In genomic region chr13:109407371-109407770, GRCm38 (mm10) we compare ENCODE assay signal across 23 mouse cellular contexts.
A peak's percentile ranks its signal among the peaks of the same experiment; 100 is the strongest.
DNase-seq lines count a peak whose midpoint lies in the region; ATAC-seq and TF ChIP-seq lines count a peak whose summit lies in the region.
"Had no signal": no experiment of that assay in that cellular context is flagged by ENCODE, and none has a peak within 500 bp of the region (broad histone marks: within the 10 kb centered on the region; RNA-seq: fewer than 3 reads in every experiment).

No protein-coding gene starts in this region.

- no peaks in the 10 kb centered on the region for H3K27me3 ChIP-seq in forebrain, embryonic 10.5 days (ENCODE audit: poor library complexity, severe bottlenecking)
- no peaks in the 10 kb centered on the region for H3K27me3 ChIP-seq in forebrain, embryonic 12.5 days
- no peaks in the 10 kb centered on the region for H3K27me3 ChIP-seq in liver, postnatal 0 days (ENCODE audit: insufficient read depth, low read length)
- H3K27me3 ChIP-seq: embryonic facial prominence, embryonic 15.5 days; heart, embryonic 12.5 days; hindbrain, embryonic 13.5 days; Patski had no signal

- no peak for DNase-seq in cerebellum, adult 8-10 months
- DNase-seq in forebrain, embryonic 10.5 days (ENCODE audit: extremely low spot score, low spot score) = no peak
- DNase-seq in ES-CJ7 (ENCODE audit: low read depth, low spot score) = peak; percentile 24
- peak; percentile 40 for DNase-seq in brain, adult 2 months (ENCODE audit: low read depth, low spot score)
- DNase-seq in liver, postnatal 0 days = no peak
- DNase-seq: adrenal gland, adult 8-10 months; adrenal gland, postnatal 36 days; B cell, adult 2 months; embryo, embryonic 11 days; gastrocnemius, adult 2 months; gastrocnemius, postnatal 25 days; heart, postnatal 36 days; kidney, adult 11 months; kidney, adult 9 months had no signal

- no peaks in the 10 kb centered on the region for H3K36me3 ChIP-seq in forebrain, embryonic 10.5 days (replicated peaks)
- no peaks in the 10 kb centered on the region for H3K36me3 ChIP-seq in forebrain, embryonic 12.5 days (replicated peaks)
- H3K36me3 ChIP-seq in liver, postnatal 0 days (replicated peaks; ENCODE audit: insufficient read depth, low read length) = no peaks in the 10 kb centered on the region
- H3K36me3 ChIP-seq: embryonic facial prominence, embryonic 15.5 days; heart, embryonic 12.5 days; hindbrain, embryonic 13.5 days had no signal

- peaks cover 10% of the 10 kb centered on the region for H3K4me1 ChIP-seq in forebrain, embryonic 10.5 days
- no peaks in the 10 kb centered on the region for H3K4me1 ChIP-seq in forebrain, embryonic 12.5 days
- H3K4me1 ChIP-seq in liver, postnatal 0 days (ENCODE audit: insufficient read depth) = no peaks in the 10 kb centered on the region
- H3K4me1 ChIP-seq: embryonic facial prominence, embryonic 15.5 days; heart, embryonic 12.5 days; hindbrain, embryonic 13.5 days had no signal

- no peak overlapping the region for H3K4me3 ChIP-seq in forebrain, embryonic 10.5 days
- H3K4me3 ChIP-seq in forebrain, embryonic 12.5 days (replicated peaks) = no peak overlapping the region
- no peak overlapping the region for H3K4me3 ChIP-seq in liver, postnatal 0 days (ENCODE audit: low read depth, low read length)
- H3K4me3 ChIP-seq: embryonic facial prominence, embryonic 15.5 days; erythroblast, embryonic 14.5 days; gastrocnemius, adult 2 months; heart, embryonic 12.5 days; hindbrain, embryonic 13.5 days had no signal

- no peaks in the 10 kb centered on the region for H3K9me3 ChIP-seq in forebrain, embryonic 10.5 days
- no peaks in the 10 kb centered on the region for H3K9me3 ChIP-seq in forebrain, embryonic 12.5 days
- H3K9me3 ChIP-seq in liver, postnatal 0 days (ENCODE audit: low read length) = no peaks in the 10 kb centered on the region
- H3K9me3 ChIP-seq: embryonic facial prominence, embryonic 15.5 days; heart, embryonic 12.5 days; hindbrain, embryonic 13.5 days had no signal

- 0 out of 2 replicates have a peak overlapping the region, but pooled peaks have one; percentile 11 for H3K27ac ChIP-seq in forebrain, embryonic 10.5 days
- H3K27ac ChIP-seq in forebrain, embryonic 12.5 days = no peak overlapping the region
- H3K27ac ChIP-seq in liver, postnatal 0 days (ENCODE audit: low read depth) = no peak overlapping the region
- H3K27ac ChIP-seq: embryonic facial prominence, embryonic 15.5 days; gastrocnemius, adult 2 months; hindbrain, embryonic 13.5 days; hindbrain, postnatal 0 days had no signal

- no peak overlapping the region for H3K4me2 ChIP-seq in forebrain, embryonic 12.5 days
- no peak overlapping the region for H3K4me2 ChIP-seq in liver, postnatal 0 days (ENCODE audit: low read depth, low read length)
- H3K4me2 ChIP-seq: embryonic facial prominence, embryonic 15.5 days; heart, embryonic 12.5 days; hindbrain, embryonic 13.5 days had no signal

- TF ChIP-seq EP300 in liver, postnatal 0 days (IDR thresholded peaks at IDR 0.05; ENCODE audit: low read depth) = no peak

- TF ChIP-seq CTCF in liver, postnatal 0 days (IDR thresholded peaks at IDR 0.05; ENCODE audit: low read depth) = no peak

- WGBS in forebrain, embryonic 10.5 days = 58% methylated on average over 3 of the region's 3 CpGs
- WGBS in forebrain, embryonic 12.5 days = 44% methylated on average over 3 of the region's 3 CpGs
- 80% methylated on average over 3 of the region's 3 CpGs for WGBS in liver, postnatal 0 days (ENCODE audit: insufficient replicate concordance)

- no peak overlapping the region for H3K9ac ChIP-seq in forebrain, embryonic 12.5 days
- H3K9ac ChIP-seq in liver, postnatal 0 days (replicated peaks) = no peak overlapping the region
- H3K9ac ChIP-seq: embryonic facial prominence, embryonic 15.5 days; heart, embryonic 12.5 days; hindbrain, embryonic 13.5 days had no signal

- peak; percentile 56; the same call in 1 of the 2 replicates for ATAC-seq in cerebellum, adult (ENCODE audit: insufficient number of reproducible peaks, low FRiP score, low TSS enrichment)
- no peak for ATAC-seq in forebrain, embryonic 12.5 days (ENCODE audit: low FRiP score)
- no peak for ATAC-seq in liver, postnatal 0 days
- ATAC-seq: CD4-positive, CD25-positive, alpha-beta regulatory T cell, adult 4 months; hindbrain, postnatal 0 days; Patski had no signal

Comparison
In these comparisons a context has a peak if more than half of its experiments do, and no peak if none do; other contexts are left out.
1. DNase-seq: peak in ES-CJ7 (single experiment) and brain, adult 2 months (single experiment); none in cerebellum, adult 8-10 months (single experiment), forebrain, embryonic 10.5 days (single experiment) and liver, postnatal 0 days (single experiment).